Mouse (Mus musculus) kidney, embryonic 14.5 days (tissue): ENCODE data around the gene Zfp773. TPM values are rescaled to one million over a fixed set of nuclear protein-coding genes. Genes with fewer than 3 reads are reported as not detected.
"Not testable (repeated sequence)": the region's sequence is repeated elsewhere in the genome, so short reads cannot be mapped to it uniquely, and the experiment has no call there.

Experiments used
- ATAC-seq: fragments of 200-750 bp; cut with Nextera tagmentation; 2 replicates; pipeline ENCODE4 v1.8.0; 2017; ENCODE audit warnings: moderate number of reproducible peaks, mild to moderate bottlenecking, moderate TSS enrichment, moderate library complexity; ENCODE audit not compliant: low FRiP score, low TSS enrichment
- H3K27ac ChIP-seq: fragments of 300-500 bp; sonication (generic); 2 replicates; pipeline ENCODE4 v1.5.1; 2014; ENCODE audit warnings: low read depth, mild to moderate bottlenecking, low read length, moderate library complexity, mixed read lengths
- H3K27me3 ChIP-seq: fragments of 300-500 bp; sonication (generic); 2 replicates; pipeline ENCODE4 v1.6.1; 2014; ENCODE audit warnings: mild to moderate bottlenecking, low read length; ENCODE audit not compliant: control insufficient read depth, insufficient read depth
- H3K36me3 ChIP-seq: fragments of 300-500 bp; sonication (generic); 2 replicates; pipeline ENCODE4 v1.6.1; 2014; ENCODE audit warnings: low read length, mixed read lengths; ENCODE audit not compliant: control insufficient read depth, insufficient read depth
- H3K4me1 ChIP-seq: fragments of 300-500 bp; sonication (generic); 2 replicates; pipeline ENCODE4 v1.6.1; 2014; ENCODE audit warnings: low read length, mixed read lengths; ENCODE audit not compliant: control insufficient read depth, insufficient read depth
- H3K4me2 ChIP-seq: fragments of 300-500 bp; sonication (generic); replicated peaks from 2 replicates; pipeline ENCODE4 v1.6.1; 2014; ENCODE audit warnings: low read depth, mild to moderate bottlenecking, low read length
- H3K4me3 ChIP-seq: fragments of 300-500 bp; sonication (generic); 2 replicates; pipeline ENCODE4 v1.5.1; 2014; ENCODE audit warnings: mild to moderate bottlenecking, low read length
- H3K9ac ChIP-seq: fragments of 300-500 bp; sonication (generic); 2 replicates; pipeline ENCODE4 v1.6.1; 2014; ENCODE audit warnings: low read depth, mild to moderate bottlenecking, low read length, moderate library complexity
- H3K9me3 ChIP-seq: fragments of 300-500 bp; sonication (generic); 2 replicates; pipeline ENCODE4 v1.6.1; 2016; ENCODE audit warnings: low read length; ENCODE audit not compliant: control insufficient read depth
- WGBS: fragments of 180-500 bp; shearing (Covaris S2); extraction: QIAGEN DNeasy Blood & Tissue Kit; methylation state at CpG from one replicate; pipeline ENCODE4 v1.1.7; 2014; 5-methylcytosine and 5-hydroxymethylcytosine counted together
- polyA plus RNA-seq: library from polyadenylated mRNA; unstranded; fragments of >200 nt; fragmentation: Nextera tagmentation; extraction: Ambion mirVana; gene quantifications from 2 replicates; pipeline ENCODE4 v1.2.1, GENCODE M21; 2014

Zfp773 gene
- 0.83 and 2.4 TPM in 2 replicates for polyA plus RNA-seq

- Histone ChIP-seq H3K4me3 (peak within 1 kb of the TSS; percentile 45), H3K9ac (peak within 1 kb of the TSS; percentile 55), H3K36me3 (peaks cover 7% of the 10 kb centered on the region; the same call in 1 of the 2 replicates), H3K4me2 (peak within 1 kb of the TSS; percentile 42), H3K4me1 (no peaks in the 10 kb centered on the region), H3K27ac (no peak within 1 kb of the TSS), H3K27me3 (no peaks in the 10 kb centered on the region), H3K9me3 (no peaks in the 10 kb centered on the region)
- 2% methylated on average over 16 of the region's 16 CpGs for WGBS
- peak; percentile 99 for ATAC-seq
Measured at GRCm38 (mm10) chr7:7136379-7136866, at the start of gene Zfp773. TSS of gene Zfp773 (minus strand) at chr7:7136755.

DNA sequence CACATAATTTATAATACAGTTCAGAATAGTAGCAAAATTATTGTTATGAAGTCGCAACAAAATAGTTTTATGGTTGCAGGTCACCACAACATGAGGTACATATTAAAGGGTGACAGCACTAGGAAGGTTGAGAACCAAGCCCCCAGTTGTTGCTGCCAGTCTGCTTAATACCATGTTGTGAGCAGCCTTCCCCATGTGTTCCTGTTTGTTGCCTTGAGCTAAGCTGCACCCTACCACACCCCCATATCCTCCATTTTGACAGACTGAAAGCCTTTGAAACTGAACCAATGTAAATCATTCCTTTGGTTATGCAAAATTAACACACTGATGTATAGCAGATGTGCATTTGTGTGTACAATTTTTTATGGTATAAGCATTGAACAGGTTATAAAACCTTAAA lies 49.3 kb upstream of the Zfp773 start:
- H3K9ac ChIP-seq = no peak overlapping the region
- ATAC-seq = no peak
- no peak overlapping the region for H3K4me2 ChIP-seq
- WGBS = 91% methylated on average over 1 of the region's 1 CpGs
- no peak overlapping the region for H3K27ac ChIP-seq
- no peaks in the 10 kb centered on the region for H3K9me3 ChIP-seq
- H3K27me3 ChIP-seq = no peaks in the 10 kb centered on the region
- peaks cover 17% of the 10 kb centered on the region; the same call in 1 of the 2 replicates for H3K36me3 ChIP-seq
- H3K4me1 ChIP-seq = no peaks in the 10 kb centered on the region
- no peak overlapping the region for H3K4me3 ChIP-seq

- peak; percentile 97 for ATAC-seq
- Histone ChIP-seq H3K27ac (0 out of 2 replicates have a peak within 1 kb of the TSS, but pooled peaks have one; percentile 9), H3K9ac (peak within 1 kb of the TSS; percentile 61), H3K4me3 (peak within 1 kb of the TSS; percentile 70), H3K27me3 (no peaks in the 10 kb centered on the region), H3K36me3 (no peaks in the 10 kb centered on the region), H3K4me2 (peak within 1 kb of the TSS; percentile 55), H3K9me3 (no peaks in the 10 kb centered on the region), H3K4me1 (no peaks in the 10 kb centered on the region)
- WGBS = 1% methylated on average over 26 of the region's 26 CpGs
Measured at GRCm38 (mm10) chr7:7171227-7172147, 34.9 kb upstream of the Zfp773 start, which contains the start of gene Zfp418. TSS of gene Zfp418 (plus strand) at chr7:7171330.

DNA sequence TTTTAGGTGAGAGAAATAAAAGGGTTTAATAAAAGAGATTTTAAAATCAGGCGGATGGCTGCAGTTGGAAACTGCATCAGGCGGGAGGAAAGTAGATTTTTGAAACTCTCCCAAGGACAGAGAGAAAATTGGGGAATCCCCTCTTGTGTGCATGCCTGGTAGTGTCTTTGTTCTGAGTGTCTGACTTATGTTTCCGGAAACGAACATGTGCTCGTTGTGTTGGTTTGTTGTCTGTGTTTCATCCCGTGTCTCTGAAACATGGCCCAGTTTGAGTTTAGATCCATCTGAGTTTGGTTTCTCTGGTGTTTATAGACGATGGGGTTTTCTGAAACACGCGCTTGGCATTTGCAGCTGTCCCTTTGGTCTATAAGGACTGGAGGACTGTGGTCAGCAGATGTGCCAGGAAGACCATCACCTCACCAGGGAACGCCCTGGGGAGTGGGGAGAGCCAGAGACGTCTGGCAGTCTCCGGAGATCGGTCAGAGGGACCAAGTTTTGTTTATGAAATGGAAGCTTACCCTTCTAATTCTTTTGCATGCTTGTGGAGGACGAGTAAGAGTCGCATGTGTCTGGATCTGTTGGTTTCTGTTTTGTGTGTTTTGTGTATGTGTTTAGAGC lies 9.5 kb upstream of the Zfp773 start:
- Histone ChIP-seq H3K4me2 (no peak overlapping the region), H3K27ac (no peak overlapping the region), H3K36me3 (no peaks in the 10 kb centered on the region), H3K27me3 (no peaks in the 10 kb centered on the region), H3K4me3 (no peak overlapping the region), H3K9me3 (peaks cover 4% of the 10 kb centered on the region; the same call in 1 of the 2 replicates), H3K4me1 (no peaks in the 10 kb centered on the region), H3K9ac (no peak overlapping the region)
- 91% methylated on average over 15 of the region's 15 CpGs for WGBS
- no peak for ATAC-seq

DNA sequence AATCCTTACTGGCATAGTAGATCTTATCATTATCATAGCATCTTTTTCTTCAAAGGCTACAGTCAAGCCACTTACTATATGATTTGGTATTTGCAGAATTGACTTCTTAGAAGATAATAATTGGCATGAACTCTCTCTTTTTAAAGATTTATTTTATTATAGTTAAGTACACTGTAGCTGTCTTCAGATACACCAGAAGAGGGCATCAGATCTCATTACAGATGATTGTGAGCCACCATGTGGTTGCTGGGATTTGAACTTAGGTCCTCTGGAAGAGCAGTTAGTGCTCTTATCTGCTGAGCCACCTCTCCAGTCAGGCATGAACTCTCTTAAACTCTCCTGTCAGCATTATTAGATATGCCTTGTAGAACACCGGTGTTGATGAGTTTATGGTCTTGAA lies 7.7 kb upstream of the Zfp773 start:
- WGBS = 82% methylated on average over 1 of the region's 1 CpGs
- Histone ChIP-seq H3K9me3 (peaks cover 4% of the 10 kb centered on the region; the same call in 1 of the 2 replicates), H3K4me2 (no peak overlapping the region), H3K36me3 (no peaks in the 10 kb centered on the region), H3K27me3 (no peaks in the 10 kb centered on the region), H3K4me1 (no peaks in the 10 kb centered on the region), H3K4me3 (no peak overlapping the region), H3K27ac (no peak overlapping the region), H3K9ac (no peak overlapping the region)
- no peak for ATAC-seq

DNA sequence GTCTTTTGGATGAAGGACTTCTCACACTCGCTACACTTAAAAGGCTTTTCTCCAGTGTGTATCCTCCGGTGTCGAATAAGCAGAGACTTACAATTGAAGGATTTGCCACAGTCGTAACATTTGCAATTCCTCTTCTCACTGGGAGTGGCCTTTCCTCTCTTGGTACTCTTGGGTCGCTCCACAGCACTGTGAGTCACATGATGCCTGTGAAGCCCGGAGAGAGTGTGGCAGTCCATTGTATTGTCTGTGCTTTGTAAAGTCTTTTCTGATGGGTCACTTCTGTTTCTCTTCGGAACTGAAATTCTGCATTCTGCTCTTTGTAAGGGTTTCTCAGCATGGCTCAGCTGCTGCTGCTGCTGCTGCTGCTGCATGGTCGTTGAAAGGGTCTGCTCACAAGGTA lies 3.8 kb downstream of the Zfp773 start:
- Histone ChIP-seq H3K4me1 (no peaks in the 10 kb centered on the region), H3K4me3 (no peak overlapping the region), H3K9ac (no peak overlapping the region), H3K4me2 (no peak overlapping the region), H3K36me3 (peaks cover 7% of the 10 kb centered on the region; the same call in 1 of the 2 replicates), H3K9me3 (no peaks in the 10 kb centered on the region), H3K27ac (no peak overlapping the region), H3K27me3 (no peaks in the 10 kb centered on the region)
- no peak for ATAC-seq
- WGBS = 81% methylated on average over 8 of the region's 8 CpGs

DNA sequence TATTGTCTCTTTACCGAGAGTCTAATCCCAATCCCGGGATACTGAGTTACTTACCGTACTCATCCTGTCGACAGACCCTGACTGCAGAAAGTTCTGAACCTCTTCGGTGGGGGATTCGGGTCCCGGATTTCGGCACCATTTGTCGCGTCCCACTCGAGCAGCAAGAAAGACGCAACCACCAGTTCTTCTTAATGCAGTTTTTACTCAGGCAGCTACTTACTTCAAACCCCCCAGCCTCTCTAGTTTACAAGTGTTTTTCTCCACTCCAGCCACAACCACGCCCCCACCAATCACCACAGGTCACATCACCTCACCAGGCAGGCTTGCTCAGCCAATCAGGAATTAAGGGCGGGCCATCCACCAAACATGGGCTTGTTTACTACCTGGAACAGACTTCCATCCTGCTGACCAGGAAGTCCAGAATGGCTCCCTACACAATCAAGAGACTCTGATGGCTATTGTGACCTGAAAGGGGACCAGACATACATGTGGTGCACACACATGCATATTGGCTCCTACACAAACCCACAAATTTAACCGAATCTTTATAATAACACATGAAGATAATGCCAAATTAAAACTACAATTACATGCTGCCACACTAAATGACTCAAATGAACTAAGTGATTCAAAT lies 5.9 kb downstream of the Zfp773 start:
- WGBS = 94% methylated on average over 14 of the region's 15 CpGs
- not testable (repeated sequence) for H3K9me3 ChIP-seq, H3K9ac ChIP-seq, H3K4me1 ChIP-seq, H3K4me2 ChIP-seq, ATAC-seq, H3K4me3 ChIP-seq, H3K36me3 ChIP-seq, H3K27me3 ChIP-seq, H3K27ac ChIP-seq

DNA sequence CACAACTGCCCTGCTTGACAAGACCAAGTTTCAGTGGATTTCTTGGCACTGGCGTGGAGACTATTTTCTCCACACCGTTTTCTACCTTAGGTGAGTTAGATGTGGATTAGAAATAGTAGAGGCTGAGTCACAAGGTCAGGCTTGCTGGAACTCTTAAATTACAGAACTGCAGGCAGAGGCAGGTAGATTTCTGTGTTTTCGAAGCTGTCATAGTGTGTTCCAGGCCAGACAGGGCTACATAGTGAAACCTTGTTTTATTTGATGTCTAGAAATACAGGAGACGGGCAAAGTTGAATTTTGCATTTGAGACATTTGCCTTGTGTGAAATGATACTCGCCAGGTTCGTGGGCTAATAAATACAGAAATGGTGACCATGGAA lies 15.0 kb downstream of the Zfp773 start:
- no peaks in the 10 kb centered on the region for H3K36me3 ChIP-seq
- H3K27ac ChIP-seq = no peak overlapping the region
- H3K9ac ChIP-seq = peak overlapping the region; percentile 31; the same call in 1 of the 2 replicates
- no peaks in the 10 kb centered on the region for H3K4me1 ChIP-seq
- no peaks in the 10 kb centered on the region for H3K9me3 ChIP-seq
- no peak for ATAC-seq
- peak overlapping the region; percentile 50 for H3K4me2 ChIP-seq
- 57% methylated on average over 6 of the region's 6 CpGs for WGBS
- peak overlapping the region; percentile 69; the same call in 1 of the 2 replicates for H3K4me3 ChIP-seq
- H3K27me3 ChIP-seq = no peaks in the 10 kb centered on the region
